Mouse (Mus musculus): Measurements from ENCODE around the gene Eps8l1. TPM values are rescaled to one million over a fixed set of nuclear protein-coding genes. Genes with fewer than 3 reads are reported as not detected.
A peak's percentile ranks its signal among the peaks of the same experiment; 100 is the strongest.
"Not testable (repeated sequence)": the region's sequence is repeated elsewhere in the genome, so short reads cannot be mapped to it uniquely, and the experiment has no call there.

Eps8l1 gene
- 1 to 10 TPM; 2.6 to 3.0 TPM for total RNA-seq (2021)
- long read RNA-seq, experiment 1, partial matches to known transcripts: 1 of 1 reads
- long read RNA-seq, experiment 1, other reads (novel, unspliced or antisense): 0 of 1 reads
- long read RNA-seq, experiment 2, partial matches to known transcripts: 0 of 4 reads
- long read RNA-seq, experiment 2, other reads (novel, unspliced or antisense): 2 of 4 reads

DNA sequence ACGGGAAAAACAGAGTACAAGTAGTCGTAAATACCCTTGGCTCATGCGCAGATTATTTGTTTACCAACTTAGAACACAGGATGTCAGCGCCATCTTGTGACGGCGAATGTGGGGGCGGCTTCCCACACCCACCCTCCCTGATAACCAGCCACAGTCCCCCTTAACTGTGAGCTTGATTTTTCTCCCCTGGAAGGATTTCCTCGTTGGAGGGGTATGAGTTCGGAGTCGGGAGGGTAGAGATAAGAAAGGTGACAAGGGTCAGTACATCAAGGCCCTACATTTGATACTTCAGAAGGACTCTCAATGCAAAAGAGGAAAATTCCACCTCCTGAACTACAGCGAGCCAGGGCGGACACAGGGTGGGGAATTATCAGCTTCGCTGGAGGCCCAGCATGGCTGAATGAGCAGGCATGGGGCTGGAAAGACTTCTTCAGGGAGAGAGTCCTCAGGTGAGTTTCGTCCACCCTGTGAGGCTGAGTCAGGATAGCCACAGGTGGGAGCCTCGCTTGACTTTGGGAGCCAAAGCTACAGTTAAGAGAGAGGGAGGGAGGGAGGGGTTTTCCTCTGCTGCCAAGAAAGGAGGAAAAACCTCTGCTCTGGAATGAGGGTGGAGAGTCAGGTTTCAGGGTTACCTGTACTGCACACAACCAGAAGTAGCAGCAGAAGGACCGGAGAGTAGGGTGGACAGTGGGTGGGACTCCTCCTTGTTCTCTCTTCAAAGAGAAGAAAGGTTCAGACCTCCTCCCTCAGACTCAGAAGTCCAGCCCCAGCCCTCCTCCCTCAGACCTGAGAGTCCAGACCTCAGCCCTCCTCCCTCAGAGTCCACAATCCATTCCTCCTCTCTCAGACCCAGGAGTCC is at the start of gene Eps8l1:
TSS of gene Eps8l1 (plus strand) at position 99 of the 859 bp plus-strand sequence.
- DNase-seq (ENCODE audit: low spot score in 2 of 2): no peak

DNA sequence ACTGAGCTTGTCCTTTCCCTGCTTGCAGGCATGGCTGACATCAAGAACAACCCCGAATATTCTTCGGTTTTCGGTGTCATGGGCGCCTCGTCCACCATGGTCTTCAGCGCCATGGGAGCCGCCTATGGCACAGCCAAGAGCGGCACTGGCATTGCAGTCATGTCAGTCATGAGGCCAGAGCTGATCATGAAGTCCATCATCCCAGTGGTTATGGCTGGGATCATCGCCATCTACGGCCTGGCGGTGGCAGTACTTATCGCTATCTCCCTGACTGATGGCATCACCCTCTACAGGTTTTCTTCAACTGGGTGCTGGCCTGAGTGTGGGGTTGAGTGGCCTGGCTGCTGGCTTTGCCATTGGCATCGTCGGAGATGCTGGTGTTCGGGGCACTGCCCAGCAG is 48.1 kb upstream of the Eps8l1 start:
- DNase-seq (ENCODE audit: low spot score in 2 of 2): not testable (repeated sequence)

DNA sequence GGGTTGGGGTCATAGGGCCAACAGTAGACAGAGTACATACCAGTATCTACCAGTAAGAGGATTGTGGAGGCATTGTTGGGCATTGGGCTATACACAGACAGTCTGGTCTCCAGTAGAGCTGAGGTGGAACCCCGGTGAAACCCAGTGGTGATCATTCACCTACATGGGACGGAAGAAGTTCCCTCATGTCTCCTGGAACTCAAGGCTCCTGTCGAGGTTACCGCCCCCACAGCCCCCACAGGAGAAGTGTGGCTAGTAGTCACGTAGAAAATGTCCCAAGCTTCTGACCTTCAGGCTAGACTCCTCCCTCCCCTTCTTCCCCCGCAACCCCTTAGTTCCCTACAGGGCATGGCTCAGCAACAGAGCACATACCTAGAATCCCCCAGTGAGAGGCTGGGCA is 40.8 kb upstream of the Eps8l1 start:
- DNase-seq (ENCODE audit: low spot score in 2 of 2): no peak

DNA sequence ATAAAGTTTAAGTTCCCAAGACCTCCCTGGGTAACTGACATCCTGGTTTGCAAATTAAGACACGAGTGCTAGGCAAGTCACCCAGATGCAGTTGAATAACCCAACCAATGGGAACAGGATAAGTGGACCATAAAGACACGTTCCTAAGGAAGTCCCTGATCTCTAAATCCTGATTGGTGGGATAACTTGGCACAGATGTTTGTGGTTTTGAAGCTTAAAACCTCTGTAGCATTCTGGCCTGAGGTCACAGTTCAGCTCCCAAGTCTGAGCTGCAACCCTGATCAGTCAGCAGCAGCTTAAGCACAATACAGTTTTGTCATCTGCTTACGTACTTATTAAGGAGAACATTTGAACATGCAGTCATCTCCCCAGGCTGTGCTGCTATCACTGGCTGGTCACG is 40.2 kb upstream of the Eps8l1 start:
- DNase-seq (ENCODE audit: low spot score in 2 of 2): no peak

DNA sequence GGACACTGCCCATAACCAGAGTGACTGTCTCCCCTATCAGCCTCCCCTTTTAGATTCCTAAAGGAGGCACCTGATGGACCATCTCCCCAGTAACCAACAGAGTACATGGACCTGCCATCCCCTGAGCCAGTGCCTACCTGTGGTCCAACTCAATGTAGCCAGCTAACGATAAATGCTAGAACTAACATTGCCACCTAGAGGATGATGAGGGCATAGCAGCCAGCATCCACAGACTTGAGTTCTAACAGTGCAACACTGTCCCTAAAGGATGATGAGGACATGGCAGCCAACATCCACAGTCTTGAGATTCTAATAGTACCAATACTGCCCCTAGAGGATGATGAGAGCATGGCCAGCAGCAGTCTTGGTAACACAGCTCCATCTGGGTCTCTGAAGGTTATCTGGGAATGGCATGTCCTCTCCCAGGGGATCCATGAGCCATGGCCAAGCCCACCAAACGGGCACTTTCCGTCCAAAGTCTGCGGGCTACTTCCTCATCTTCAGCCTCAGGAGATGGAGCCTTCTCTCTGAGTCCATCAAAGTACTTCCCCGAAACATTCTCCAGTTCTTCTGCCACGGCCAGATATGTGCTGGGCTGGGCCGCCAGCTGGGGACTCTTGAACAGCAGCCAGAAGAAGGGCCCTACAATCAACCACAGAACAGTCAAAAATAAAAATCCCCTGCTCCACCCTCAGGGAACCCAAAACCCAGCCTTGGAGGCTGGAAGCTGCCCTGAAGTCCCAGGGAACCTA is 33.1 kb upstream of the Eps8l1 start:
- peak; percentile 71 for DNase-seq (ENCODE audit: low spot score in 2 of 2)

DNA sequence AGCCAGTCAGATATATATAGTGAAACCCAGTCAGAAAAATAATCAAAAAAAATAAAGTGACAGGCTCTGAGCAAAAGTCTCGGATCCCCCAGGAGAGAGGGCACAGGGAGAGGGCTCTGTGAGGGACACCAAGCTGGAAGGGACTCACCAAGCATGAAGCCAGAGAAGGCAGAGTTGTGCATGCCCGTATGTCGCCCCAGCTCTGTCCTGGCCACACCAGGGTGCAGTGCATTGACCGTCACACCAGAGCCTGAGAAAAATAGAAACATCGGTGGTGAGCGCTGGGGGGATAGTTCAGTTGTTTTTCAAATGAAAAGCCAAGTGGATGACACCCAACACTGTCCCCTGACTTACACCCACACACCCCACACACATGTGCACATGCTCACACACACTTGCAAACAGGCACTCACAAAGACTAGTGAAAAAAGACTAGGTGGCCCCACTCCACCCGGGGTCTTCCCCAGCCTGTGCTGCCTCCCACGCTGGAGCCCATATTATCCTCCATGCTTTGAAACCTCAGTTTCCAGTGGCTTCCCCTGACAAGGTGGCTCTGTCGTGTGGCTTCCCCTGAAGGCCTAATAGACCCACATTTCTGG is 30.1 kb upstream of the Eps8l1 start:
- no peak for DNase-seq (ENCODE audit: low spot score in 2 of 2)

DNA sequence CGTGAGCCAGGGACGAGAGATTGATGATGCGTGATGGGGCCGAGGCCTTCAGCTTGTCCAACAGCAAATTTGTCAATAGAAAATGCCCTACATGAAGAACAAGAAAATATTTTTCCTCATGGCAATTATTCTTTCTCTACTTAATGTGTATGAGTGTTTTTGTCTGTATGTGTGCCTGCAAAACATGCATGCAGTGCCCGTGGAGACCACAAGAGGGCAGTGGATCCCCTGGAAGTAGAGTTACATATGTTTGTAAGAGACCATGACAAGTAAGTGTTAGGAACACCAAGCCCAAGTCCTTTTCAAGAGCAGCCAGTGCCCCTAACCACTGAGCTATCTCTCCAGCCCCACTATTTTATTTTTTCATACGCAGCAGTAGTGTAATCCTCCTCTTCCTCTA is 28.9 kb upstream of the Eps8l1 start:
- peak; percentile 62 to 72 for DNase-seq (ENCODE audit: low spot score in 2 of 2)

DNA sequence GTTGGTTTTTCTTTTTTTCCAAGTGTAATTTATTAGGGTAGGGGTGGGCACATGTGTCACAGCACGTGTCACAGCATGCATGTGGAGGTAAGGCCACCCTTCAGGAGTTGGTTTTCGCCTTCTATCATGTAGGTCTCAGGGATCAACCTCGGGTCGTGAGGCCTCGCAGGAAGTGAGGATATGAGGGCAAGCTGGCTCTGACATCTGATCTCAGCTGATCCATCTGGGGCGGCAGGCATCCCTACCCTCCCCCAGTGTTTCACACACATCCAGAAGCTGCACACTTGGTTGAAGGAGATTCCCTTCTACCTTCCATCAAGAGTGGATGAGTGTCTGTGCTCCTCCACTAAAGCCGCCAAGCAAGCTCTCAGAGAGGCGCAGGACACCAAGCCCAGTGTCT is 28.4 kb upstream of the Eps8l1 start:
- no peak for DNase-seq (ENCODE audit: low spot score in 2 of 2)

DNA sequence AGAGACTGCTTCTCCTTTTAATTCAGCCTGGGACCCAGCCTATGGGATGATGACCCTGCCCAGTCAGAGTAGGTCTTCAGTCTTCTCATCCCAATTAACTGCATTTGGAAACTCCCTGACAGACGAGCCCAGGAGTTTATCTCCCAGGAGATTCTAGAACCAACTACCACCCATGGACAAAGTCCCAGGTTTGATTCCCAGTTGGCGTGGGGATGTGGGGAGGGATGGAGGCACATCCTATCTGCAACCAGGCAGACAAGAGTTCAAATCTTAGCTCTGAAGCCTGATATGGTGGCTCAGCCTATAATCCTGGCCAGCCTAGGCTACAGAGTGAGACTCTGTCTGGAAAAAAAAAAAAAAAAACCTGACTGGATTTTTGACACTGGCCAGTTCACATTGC is 22.8 kb upstream of the Eps8l1 start:
- no peak for DNase-seq (ENCODE audit: low spot score in 2 of 2)

DNA sequence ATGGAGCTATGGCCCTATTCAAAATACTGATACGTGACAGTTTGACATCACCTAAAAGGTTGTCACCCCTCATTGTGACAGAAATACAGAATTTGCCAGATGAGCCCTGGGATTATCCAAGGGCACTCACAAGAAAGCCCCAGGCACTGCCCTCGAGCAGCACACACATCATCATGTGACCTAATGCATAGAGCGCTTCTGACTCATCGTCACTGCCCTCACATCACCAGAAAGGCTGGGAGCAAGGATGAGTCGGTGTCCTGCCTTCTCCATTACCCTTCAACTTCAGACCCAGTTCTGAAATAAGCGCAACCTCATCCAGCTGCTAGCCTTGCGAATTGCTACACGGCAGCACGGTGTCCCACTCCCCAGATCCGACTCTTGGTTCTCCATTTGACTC is 19.9 kb upstream of the Eps8l1 start:
- DNase-seq (ENCODE audit: low spot score in 2 of 2): no peak

DNA sequence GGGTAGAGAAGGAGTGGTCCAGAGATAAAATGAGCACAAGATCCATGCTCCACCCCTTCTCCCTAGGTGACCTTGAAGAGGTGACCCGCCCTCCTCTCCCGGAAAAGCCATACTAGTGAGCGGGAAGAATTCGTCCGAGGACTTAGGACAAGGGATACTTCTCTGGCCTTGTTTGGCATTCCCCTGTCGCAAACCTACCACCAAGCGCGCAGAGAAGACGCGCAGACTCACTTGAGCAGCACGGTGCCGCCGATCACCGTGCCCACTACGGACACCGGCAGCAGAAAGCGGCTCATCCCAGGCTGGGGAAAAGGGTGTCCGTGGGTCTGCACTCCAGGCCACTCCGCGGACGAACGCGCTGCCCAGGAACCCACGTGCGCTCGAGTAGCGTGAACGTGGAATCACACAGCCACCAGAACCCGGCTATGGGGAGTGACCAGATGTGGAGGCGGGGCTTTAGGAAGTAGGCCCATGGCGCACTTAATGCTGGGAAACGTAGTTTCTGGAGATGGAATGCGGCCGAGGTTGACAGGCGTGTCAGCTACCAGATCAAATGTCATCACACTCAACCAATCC is 15.2 kb upstream of the Eps8l1 start, which contains the start of gene Rdh13:
TSS of gene Rdh13 (minus strand) at position 434 of the 576 bp plus-strand sequence.
- peak; percentile 68 to 77 for DNase-seq (ENCODE audit: low spot score in 2 of 2)

DNA sequence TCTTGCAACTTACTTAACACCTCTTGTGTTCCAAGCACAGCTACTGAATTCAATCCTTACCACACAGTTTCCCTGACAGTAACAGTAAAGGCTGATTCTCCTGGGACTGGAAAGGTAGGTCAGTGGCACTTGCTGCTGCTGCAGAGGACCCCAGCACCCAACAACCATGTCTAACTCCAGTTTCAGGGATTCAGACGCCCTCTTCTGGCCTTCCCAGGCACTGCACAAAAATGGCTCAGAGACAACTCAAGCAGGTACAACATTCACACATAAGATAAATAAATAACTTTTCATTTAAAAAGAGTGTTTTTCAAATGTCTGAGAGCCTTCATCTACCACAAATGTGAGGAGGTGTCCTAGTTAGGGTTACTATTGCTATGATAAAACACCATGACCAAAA is 13.3 kb upstream of the Eps8l1 start:
- DNase-seq (ENCODE audit: low spot score in 2 of 2): no peak

DNA sequence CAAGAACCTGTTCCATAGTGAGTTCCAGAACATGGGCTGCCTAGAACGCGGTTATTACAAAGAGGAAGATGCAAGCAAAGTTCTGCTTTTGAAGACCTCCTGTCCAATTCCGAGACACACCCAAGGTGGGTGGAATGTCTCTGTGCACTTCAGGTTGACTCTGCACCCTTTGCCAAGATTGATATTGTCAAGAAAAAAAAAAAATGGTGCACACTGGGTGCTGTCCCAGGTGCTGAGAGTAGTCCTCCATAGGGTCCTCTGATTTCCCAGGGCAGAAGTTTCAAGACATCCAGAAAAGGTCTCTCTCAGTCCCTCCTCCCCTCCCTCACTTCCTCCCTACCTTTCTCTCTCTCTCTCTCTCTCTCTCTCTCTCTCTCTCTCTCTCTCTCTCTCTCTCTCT is 12.0 kb upstream of the Eps8l1 start:
- DNase-seq (ENCODE audit: low spot score in 2 of 2): no peak

DNA sequence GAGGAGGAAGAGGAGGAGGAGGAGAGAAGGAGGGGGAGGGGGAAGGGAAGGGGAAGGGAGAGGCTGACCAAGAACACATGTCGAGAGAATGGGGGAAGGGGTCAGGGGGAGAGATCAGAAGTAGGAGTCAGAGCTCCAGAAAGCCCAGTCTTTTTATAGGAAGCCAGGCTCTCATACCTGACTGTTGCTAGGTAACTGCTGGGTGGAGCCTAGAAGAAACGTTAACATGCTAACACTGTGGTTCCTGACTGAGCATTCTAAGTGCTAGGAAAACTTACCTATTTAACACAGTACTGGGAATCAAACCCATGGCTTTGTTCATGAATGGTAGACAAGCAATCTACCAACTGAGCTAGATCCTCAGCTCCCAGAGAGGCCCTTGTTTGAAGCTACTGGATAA is 11.3 kb upstream of the Eps8l1 start:
- DNase-seq (ENCODE audit: low spot score in 2 of 2): no peak

DNA sequence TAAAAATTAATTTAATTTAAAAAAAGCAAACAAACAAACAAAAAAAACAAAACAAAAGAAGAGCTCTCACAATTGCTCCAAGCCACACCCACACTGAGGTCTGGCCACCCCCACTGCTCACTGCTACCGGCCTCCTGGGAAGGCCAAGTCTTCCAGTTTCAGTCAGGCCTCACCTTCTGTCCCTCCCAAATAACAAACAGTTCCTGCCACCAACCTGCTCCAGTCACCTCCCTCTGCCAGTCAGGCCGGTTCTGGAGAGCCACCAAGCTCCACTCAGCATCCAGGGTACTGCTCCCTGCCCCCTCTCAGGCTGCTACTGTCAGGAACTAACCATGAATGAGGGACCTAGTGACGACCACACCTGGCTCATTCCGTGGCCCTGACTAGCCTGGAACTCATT is 7.8 kb upstream of the Eps8l1 start:
- no peak for DNase-seq (ENCODE audit: low spot score in 2 of 2)

DNA sequence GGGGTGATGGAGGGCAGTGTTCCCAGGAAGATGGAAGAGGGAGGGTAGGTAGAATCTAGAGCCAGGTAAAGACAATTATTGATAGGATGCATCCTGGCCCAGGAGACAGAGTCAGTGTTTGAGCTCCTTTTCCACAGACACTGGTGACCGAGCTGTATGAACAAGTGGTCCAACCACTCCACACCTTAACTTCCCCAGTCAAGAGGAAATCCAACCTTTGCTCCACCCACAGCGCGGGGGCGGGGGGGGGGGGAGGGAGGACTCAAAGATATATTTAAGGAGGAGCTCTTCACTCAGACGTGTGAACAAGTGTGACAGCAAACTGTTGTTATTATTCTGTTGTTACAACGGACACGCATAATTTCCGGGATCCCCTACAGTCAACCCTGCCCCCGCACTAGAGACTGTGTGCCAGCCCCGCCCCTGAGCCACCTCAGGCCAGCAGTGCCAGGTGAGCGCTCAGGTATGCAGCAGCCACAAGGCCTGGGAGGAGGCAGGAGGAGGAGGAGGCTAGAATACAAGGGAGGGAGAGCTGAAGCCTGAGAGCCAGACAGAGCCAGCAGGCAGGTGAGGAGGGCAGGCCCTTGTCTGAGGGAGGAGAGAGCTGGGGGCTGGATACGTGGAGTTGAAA is 3.8 kb downstream of the Eps8l1 start:
- no peak for DNase-seq (ENCODE audit: low spot score in 2 of 2)

DNA sequence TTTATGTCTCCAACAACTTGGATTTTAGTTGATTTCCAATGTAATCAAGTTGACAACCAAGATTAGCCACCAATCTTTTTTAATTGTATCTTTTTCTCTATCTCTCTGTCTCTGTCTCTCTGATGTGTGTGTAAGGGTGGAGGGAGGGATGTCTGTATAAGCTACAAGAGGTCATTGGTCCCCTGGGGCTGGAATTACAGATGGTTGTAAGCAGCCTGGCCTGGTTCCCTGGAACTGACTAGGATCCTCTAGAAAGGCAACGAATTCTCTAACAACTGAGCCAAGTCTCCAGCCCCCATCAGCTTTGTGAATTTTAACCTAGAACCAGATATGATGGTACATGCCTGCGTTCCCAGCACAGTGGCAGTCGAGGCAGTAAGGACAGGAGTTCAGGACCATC is 7.3 kb downstream of the Eps8l1 start:
- no peak for DNase-seq (ENCODE audit: low spot score in 2 of 2)

DNA sequence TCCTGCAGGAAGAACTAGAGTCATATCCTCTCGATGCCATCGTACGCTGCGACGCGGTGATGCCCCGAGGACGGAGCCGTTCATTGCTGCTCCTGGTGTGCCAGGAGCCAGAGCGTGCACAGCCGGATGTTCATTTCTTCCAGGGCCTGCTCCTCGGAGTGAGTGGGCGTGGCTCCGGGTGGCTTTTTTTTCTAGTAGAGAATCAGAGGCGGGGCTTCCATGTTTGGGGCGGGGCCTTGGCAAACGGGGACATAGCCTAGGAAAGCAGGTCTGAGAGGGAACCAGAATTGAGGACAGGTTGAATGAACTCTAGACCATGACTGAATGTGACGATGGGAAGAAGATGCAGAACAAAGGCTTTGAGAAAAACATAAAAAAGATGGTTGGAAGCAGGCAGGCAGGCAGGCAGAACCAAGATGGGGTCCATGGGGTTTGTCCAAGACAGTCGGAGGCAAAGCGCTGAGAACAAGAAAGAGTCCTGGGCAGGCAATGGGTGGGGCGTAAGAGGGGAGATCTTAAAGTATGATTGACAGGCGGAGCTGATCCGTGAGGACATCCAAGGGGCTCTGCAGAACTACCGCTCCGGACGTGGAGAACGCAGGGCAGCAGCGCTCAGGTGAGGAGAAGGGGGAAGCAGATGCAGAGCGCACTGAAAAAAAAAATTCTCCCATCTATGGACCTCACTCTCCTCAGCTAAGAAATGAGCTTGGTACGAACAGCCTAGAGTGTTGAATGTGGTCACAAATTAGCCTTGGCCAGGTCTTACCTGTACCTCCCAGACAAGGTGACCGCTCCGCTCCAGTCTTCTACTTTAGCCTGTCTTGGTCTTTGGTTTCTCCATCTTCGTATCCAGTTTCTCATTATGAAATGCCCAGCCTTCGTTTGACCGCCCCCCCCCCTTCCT is 10.1 kb downstream of the Eps8l1 start:
- DNase-seq (ENCODE audit: low spot score in 2 of 2): peak; percentile 33 to 52

DNA sequence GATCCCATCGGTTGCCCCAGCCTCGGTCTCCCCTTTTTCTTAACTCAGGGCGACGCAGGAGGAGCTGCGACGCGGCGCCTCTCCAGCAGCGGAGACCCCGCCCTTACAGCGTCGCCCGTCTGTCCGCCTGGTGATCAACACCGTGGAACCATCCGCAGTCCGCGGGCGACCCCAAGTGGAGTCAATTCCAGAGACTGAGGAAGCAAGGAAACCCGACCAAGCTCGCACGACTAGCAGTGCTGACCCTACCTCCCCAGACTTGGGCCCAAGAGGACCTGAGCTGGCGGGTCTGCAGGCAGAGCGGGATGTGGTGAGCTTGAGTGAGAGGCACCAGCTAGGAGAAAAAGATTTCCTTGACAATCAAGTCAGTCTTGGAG is 10.7 kb downstream of the Eps8l1 start:
- peak; percentile 75 to 77 for DNase-seq (ENCODE audit: low spot score in 2 of 2)

DNA sequence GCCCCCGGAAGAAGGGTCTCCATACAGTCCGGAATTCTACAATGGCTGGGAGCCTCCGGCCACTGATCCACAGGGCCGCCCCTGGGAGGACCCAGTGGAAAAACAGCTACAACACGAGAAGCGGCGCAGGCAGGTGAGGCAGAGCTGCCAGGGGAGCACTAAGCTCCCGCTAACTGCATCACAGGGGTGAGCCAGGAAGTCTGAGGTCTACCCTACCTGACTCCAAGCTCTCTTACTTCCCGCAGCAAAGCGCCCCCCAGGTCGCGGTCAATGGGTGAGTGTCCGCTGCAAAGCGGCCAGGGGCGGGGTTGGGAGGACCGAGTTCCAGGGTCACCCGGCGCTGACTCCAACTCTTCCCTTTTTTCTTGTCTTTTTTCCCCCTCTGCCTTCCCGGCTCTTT is 13.5 kb downstream of the Eps8l1 start:
- DNase-seq (ENCODE audit: low spot score in 2 of 2): no peak

All from adrenal gland, adult 18-20 months (tissue).